Mouse (Mus musculus) right cerebral cortex, postnatal 14 days (tissue): ENCODE measurements around the gene Grk3.

Experiments
- DNase-seq: peaks from one replicate; pipeline ENCODE4 v3.0.0; 2022

The Grk3 gene

GRCm38 (mm10) chr5:113006997-113007396 is 8.6 kb downstream of the Grk3 start:
- no peak for DNase-seq

- DNase-seq, result no peak
Observed at GRCm38 (mm10) chr5:113005941-113006391, 9.6 kb downstream of the Grk3 start.

DNA sequence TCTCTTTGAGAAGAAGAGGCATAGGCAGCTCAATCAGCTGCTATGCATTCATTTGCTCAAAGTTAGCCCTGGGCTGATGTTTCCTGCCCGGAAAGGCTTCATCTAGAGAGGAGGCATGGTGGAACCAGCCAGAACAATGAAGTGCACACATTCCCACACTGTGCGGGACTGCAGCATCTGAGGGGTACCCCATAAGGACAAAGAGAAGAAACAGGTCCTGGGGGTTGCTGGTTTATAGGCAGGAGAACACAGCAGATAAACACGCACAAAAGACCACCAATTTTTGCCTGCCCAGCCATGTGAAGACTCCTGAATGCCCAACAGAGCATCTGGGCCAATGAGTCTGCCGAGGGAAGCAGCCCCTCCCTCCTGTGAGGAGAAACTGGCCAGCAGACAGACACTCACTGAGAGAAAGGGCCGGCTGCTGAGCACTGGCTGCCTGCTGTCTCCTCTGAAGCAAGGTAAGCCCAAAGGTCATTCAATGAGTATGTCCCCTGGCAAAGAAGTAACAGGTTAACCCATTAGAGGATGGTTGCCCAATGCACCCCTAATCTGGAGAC is 12.7 kb downstream of the Grk3 start:
- DNase-seq, result no peak

DNA sequence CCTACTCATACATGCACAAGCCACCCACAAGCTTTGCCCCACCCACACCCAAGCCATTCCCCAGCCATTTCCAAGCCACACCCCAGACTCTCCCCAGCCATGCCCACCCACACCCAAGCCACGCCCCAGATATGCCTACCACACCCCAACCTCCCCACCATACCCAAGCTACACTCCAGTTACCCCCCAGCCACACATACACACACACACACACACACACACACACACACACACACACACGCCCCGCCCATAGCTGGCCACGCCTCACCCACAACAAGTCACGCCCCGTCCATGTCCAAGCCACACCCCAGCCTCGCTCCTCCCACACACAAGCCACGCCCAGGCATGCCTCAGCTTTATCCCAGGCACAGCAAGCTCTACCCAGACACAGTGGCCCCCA is 16.4 kb downstream of the Grk3 start:
- DNase-seq, result no peak

- DNase-seq, result no peak
Observed at GRCm38 (mm10) chr5:112997516-112998186, 17.9 kb downstream of the Grk3 start.

- no peak for DNase-seq
Observed at GRCm38 (mm10) chr5:112991245-112991644, 24.3 kb downstream of the Grk3 start.

DNA sequence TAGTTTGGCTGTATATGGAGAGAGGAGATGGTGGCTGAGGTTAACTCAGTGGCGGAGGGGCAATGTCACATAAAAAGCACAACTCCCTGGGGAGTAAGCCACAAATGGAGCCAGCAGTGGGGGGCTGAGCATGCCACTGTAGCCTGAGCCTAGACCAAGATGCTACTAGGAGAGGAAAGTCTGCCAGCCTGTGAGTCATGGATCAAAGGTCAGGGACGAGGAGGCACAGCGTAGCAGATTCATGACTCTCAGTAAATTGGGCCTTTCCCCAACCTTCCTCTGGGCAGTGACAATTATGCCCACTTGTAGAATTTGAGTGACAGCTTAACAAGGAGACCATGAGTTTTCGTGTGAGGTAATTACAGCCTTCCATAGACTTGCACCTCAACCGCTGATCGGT is 33.7 kb downstream of the Grk3 start:
- DNase-seq, result no peak

GRCm38 (mm10) chr5:112979710-112980109 is 35.9 kb downstream of the Grk3 start:
- no peak for DNase-seq

DNA sequence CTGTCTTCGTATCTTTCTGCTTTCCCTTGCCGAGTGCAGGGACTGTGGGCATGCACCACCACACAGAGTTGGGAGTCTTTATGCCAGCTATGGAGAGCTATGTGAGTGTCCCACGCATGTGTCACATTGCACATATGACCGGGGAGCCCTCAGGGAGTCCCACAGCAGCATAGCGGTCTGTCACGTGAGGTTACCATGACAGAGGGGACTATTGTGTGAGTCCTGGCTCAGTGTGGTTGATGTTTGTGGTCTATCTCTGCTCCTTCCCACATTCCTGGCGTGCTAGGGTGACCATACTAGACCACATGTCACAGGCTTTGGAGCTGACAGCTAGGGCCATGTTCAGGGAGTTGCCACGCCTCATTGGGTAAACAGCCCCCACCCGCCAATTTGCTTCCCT is 36.4 kb downstream of the Grk3 start:
- no peak for DNase-seq

DNA sequence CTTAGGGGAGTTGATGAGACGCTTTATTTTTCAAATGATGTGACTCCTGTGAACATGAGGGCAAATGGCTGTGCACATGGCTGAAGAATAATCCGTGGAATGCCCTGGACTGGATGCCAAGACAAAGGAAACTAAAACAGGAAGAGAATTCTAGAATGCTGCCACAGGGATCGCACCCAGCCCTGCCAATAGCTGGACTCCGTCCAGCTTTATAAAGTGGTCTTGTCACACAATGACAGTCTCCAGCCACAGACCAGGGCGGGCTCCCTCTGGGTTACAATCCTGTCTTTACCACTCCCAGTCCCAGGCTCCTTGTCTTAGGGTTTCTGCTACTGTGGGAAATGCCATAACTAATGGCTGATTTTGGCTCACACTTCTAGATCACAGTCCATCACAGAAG is 38.5 kb downstream of the Grk3 start:
- no peak for DNase-seq

DNA sequence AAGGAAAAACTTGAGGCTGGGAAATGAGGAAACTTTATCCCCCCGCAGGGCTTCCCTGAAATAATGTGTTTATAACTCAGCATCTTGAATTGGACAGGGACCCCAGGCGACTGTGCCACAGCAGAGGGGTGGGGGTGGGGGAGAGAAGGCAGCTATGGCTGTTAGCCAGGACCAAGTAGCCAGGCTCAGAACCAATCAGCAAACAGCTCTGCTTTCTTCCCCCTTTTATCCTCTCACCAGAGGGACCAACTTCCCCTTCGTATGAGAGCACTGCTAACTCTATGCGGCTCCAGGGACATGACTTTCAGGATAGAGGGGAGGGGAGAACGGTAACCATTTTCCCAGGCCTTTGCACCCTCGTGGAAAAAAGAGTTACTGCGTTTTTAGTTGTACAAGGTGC is 42.0 kb downstream of the Grk3 start:
- no peak for DNase-seq

DNA sequence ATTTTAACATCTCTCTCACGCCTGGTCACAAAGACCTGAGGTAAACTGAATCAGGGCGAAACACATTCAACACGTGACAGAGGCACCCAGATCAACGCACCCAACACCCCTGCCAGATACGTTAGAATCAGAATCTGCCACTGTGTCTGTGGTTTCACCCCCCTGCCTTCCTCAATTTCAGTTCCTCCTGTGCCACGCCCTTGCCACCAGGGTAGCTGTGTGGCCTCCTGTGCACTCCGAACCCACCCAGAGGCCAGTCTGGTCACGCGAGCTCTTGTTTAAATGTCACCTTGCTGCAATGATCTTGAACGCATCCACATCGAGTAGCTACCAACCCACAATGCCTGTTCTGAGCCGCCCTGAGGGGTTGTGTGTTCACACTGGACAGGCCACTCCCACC is 43.3 kb downstream of the Grk3 start:
- DNase-seq, result no peak

DNA sequence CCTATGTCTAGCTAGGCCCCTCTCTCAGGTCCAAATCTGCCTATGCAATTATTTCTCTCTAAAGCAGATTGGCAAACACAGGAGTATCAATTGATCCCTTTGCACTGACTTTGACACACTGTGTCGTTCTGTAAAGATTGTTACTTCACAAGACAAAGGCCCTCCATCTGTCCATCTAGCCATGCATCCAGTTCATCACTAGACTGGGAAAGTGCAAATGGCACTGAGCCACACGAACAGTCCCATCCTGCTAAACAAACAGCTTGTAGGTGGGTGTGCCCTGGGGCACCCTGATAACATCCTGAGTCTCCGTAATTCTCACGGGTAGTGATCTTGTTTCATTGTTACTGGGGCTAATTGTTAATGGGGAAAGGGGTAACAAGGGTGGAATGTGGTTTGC is 52.1 kb downstream of the Grk3 start:
- no peak for DNase-seq

GRCm38 (mm10) chr5:112962166-112962565 is 53.4 kb downstream of the Grk3 start:
- DNase-seq, result no peak

DNA sequence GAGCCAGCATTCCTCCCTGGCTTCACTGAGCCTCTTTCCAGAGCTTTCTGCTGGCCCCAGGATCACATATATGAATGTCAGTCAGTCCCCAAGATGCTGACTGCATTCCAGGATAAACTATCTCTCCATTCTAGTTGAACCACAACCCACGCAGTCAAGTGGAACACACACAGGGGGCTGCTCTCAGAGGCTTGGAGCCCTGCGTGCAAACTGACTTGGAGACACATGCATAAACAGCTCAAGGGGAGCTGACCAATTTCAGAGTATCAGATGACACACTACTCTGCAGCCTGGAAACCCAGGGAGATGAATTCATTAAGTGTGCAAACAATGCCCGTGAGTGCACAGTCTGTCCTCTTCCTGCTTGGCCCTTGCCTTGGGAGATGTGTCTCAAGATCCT is 54.7 kb downstream of the Grk3 start:
- DNase-seq, result no peak

DNA sequence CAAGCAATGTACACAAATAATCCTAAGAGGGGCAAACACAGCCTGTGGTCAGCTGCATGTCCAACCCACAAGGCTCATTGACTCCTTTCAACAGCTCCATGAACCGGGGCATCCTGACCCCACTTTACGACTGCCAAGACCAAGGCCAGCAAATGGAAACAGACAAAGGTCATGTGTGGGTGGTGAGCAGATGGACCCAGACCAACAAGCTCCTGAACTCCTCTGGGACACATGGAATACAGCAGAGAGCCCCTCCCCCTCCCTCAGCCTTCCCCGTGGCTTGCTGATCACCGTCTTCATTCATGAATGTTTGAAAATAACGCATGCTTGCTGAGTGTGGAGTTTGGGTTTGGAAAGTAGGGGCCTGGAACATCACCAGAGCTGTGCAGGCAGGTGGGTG is 57.3 kb downstream of the Grk3 start:
- no peak for DNase-seq

GRCm38 (mm10) chr5:112956841-112957240 is 58.8 kb downstream of the Grk3 start:
- DNase-seq, result no peak

DNA sequence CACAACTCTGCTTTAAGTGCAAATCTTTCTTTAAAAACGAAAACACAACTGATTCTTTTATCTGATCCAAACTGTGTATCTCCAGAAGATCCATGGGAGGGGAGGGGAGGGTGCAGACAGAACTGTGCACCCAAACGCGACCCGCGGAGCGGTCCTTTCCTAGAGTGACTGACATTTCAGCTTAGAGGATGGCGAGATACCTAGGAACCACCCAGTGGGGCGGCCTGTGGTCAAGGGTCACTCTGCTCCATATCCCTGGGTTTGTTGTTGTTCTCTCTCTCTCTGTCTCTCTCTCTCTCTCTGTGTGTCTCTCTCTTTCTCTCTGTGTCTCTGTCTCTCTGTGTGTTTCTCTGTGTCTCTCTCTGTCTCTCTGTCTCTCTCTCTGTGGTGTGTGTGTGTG is 59.2 kb downstream of the Grk3 start:
- DNase-seq, result no peak

GRCm38 (mm10) chr5:112950847-112951246 is 64.7 kb downstream of the Grk3 start:
- no peak for DNase-seq

DNA sequence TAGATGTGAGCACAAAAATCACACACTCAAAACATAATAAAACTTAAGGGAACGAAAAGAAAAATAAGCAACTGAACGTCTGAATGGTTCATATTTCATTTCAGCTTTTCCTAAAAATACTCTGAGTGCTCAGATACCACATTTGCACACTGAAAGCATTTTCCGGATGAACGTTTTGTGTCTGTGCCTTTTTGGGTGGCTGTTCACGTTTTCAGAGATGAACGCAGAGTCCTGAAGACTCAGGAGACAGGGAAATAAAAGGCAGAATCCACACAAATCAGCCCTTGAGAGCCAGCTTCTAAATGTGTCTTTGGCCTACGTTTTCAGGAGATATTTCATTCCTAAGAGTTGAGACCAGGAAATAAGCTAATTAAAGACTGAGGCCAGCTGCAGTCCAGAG is 69.7 kb downstream of the Grk3 start:
- no peak for DNase-seq

DNA sequence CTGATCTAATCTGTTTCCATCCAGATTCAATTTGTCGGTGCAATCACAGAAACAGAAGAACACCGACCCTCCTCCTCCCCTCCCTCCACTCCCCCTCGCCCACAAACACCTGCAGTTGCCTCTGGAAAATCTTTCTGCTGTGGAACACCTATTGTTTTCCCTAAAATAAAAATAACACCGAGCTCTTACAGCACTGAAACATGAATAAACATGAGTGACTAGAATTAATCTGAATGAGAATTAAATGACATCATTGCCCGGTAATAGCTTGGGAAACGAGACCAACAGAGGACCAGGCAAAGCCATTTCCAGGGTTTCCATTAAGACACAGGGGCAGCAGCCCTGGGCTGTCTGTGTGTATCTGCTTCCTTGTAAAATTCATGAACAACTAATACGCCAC is 73.3 kb downstream of the Grk3 start:
- no peak for DNase-seq

GRCm38 (mm10) chr5:112941001-112941400 is 74.6 kb downstream of the Grk3 start:
- no peak for DNase-seq

- no peak for DNase-seq
Observed at GRCm38 (mm10) chr5:112936632-112937031, 79.0 kb downstream of the Grk3 start.

DNA sequence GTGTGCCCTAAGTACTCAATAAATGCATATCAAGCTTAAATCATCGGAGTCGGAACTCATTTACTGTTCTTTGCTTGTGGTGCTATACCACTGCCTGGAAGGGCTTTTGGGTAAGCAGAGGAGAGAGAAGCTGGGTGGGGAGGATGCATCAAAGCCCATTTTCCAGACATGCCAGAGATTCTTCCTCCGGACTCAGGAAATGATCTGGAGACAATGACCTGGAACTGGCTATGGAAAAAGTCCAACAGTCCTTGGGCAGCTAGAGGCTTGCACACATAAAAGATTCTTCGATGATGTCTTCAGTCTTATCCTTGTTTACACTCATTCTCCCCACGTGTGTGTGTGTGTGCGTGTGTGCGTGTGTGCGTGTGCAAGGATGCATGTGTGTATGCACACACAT is 80.2 kb downstream of the Grk3 start:
- no peak for DNase-seq

DNA sequence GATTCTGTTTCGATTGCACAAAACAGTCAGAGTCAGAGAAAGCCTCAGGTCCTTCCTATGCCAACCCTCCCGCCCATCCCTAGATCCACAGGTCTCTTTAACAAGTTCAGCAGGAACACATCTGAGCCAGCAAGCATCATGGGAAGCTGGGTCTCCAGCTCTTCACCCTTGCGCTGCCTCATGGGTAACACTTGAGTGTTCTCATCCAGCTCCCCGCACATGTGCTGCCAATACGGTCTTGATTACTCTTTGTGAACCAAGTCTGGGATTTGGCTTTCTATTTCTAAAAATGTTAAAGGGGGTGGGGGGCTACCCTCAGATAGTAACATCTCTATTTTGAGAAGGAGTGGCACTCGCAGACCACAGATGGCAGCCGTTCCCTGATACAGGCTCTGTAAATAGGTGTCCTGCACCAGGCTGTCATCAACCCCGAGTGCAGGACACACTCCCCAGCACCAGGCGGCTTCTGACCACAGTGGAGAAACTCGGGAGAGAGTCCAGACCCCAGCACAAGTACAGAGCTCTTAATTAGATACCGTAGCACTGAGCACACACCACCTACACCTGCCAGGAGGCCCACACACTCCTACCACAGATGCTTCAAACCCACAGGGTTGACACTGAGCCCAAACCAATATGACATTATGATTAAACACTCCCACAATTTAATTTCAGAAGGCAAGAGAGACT is 82.6 kb downstream of the Grk3 start:
- DNase-seq, result no peak
